Mouse (Mus musculus): ENCODE results near the gene Otop2. TPM values are rescaled to one million over a fixed set of nuclear protein-coding genes. Genes with fewer than 3 reads are reported as not detected.
A peak's percentile ranks its signal among the peaks of the same experiment; 100 is the strongest.

Otop2 gene
- polyA plus RNA-seq, 1 experiment from 2014 or later, result 1.9 TPM

GRCm38 (mm10) chr11:115267061-115267883 is 39.7 kb upstream of the Otop2 start, which contains the start of gene Grin2c:
Gene Grin2c, minus strand, starts transcription at chr11:115267243.
- Histone ChIP-seq H3K4me2 (ENCODE audit: low read depth, low read length) (peak within 1 kb of the TSS; percentile 52), H3K9me3 (replicated peaks; ENCODE audit: control insufficient read depth, low read length) (no peaks in the 10 kb centered on the region), H3K27ac (ENCODE audit: low read length) (no peak within 1 kb of the TSS), H3K9ac (ENCODE audit: low read length) (no peak within 1 kb of the TSS), H3K4me1 (ENCODE audit: control insufficient read depth, insufficient read depth, low read length) (peaks cover 15% of the 10 kb centered on the region), H3K27me3 (ENCODE audit: control insufficient read depth, insufficient read depth, low read length) (peaks cover 66% of the 10 kb centered on the region), H3K4me3 (replicated peaks; ENCODE audit: low read length) (peak within 1 kb of the TSS; percentile 35), H3K36me3 (ENCODE audit: control insufficient read depth, insufficient read depth, low read length) (no peaks in the 10 kb centered on the region)
- no peak for ATAC-seq (ENCODE audit: insufficient read depth, low FRiP score)
- WGBS, result 6% methylated on average over 50 of the region's 50 CpGs

GRCm38 (mm10) chr11:115267958-115268357 is 39.0 kb upstream of the Otop2 start:
- 78% methylated on average over 11 of the region's 11 CpGs for WGBS

GRCm38 (mm10) chr11:115269330-115270066 is 37.5 kb upstream of the Otop2 start:
- Histone ChIP-seq H3K4me3 (replicated peaks; ENCODE audit: low read length) (no peak overlapping the region), H3K4me2 (ENCODE audit: low read depth, low read length) (no peak overlapping the region), H3K9ac (ENCODE audit: low read length) (no peak overlapping the region), H3K4me1 (ENCODE audit: control insufficient read depth, insufficient read depth, low read length) (peaks cover 15% of the 10 kb centered on the region), H3K9me3 (replicated peaks; ENCODE audit: control insufficient read depth, low read length) (no peaks in the 10 kb centered on the region), H3K27ac (ENCODE audit: low read length) (no peak overlapping the region), H3K27me3 (ENCODE audit: control insufficient read depth, insufficient read depth, low read length) (peaks cover 47% of the 10 kb centered on the region), H3K36me3 (ENCODE audit: control insufficient read depth, insufficient read depth, low read length) (no peaks in the 10 kb centered on the region)
- 87% methylated on average over 27 of the region's 27 CpGs for WGBS
- no peak for ATAC-seq (ENCODE audit: insufficient read depth, low FRiP score)

More at GRCm38 (mm10) chr11:115267958-115268357, 39.0 kb upstream of the Otop2 start:
- Histone ChIP-seq H3K27me3 (ENCODE audit: control insufficient read depth, insufficient read depth, low read length) (peaks cover 59% of the 10 kb centered on the region), H3K36me3 (ENCODE audit: control insufficient read depth, insufficient read depth, low read length) (no peaks in the 10 kb centered on the region), H3K4me2 (ENCODE audit: low read depth, low read length) (no peak overlapping the region), H3K4me3 (replicated peaks; ENCODE audit: low read length) (no peak overlapping the region), H3K9me3 (replicated peaks; ENCODE audit: control insufficient read depth, low read length) (no peaks in the 10 kb centered on the region), H3K27ac (ENCODE audit: low read length) (no peak overlapping the region), H3K9ac (ENCODE audit: low read length) (no peak overlapping the region), H3K4me1 (ENCODE audit: control insufficient read depth, insufficient read depth, low read length) (peaks cover 15% of the 10 kb centered on the region)
- ATAC-seq (ENCODE audit: insufficient read depth, low FRiP score), result no peak

GRCm38 (mm10) chr11:115270148-115270861 is 36.7 kb upstream of the Otop2 start:
- no peak overlapping the region for H3K4me2 ChIP-seq (ENCODE audit: low read depth, low read length)
- no peaks in the 10 kb centered on the region for H3K9me3 ChIP-seq (replicated peaks; ENCODE audit: control insufficient read depth, low read length)
- no peaks in the 10 kb centered on the region for H3K36me3 ChIP-seq (ENCODE audit: control insufficient read depth, insufficient read depth, low read length)
- peaks cover 12% of the 10 kb centered on the region for H3K4me1 ChIP-seq (ENCODE audit: control insufficient read depth, insufficient read depth, low read length)
- no peak overlapping the region for H3K4me3 ChIP-seq (replicated peaks; ENCODE audit: low read length)
- peak; percentile 5; the same call in 1 of the 2 replicates for ATAC-seq (ENCODE audit: insufficient read depth, low FRiP score)
- WGBS, result 30% methylated on average over 19 of the region's 19 CpGs
- H3K27me3 ChIP-seq (ENCODE audit: control insufficient read depth, insufficient read depth, low read length), result peaks cover 39% of the 10 kb centered on the region
- no peak overlapping the region for H3K27ac ChIP-seq (ENCODE audit: low read length)
- H3K9ac ChIP-seq (ENCODE audit: low read length), result peak overlapping the region; percentile 16; the same call in 1 of the 2 replicates

GRCm38 (mm10) chr11:115271052-115271451 is 35.9 kb upstream of the Otop2 start:
- Histone ChIP-seq H3K27me3 (ENCODE audit: control insufficient read depth, insufficient read depth, low read length) (peaks cover 32% of the 10 kb centered on the region), H3K27ac (ENCODE audit: low read length) (no peak overlapping the region), H3K4me3 (replicated peaks; ENCODE audit: low read length) (no peak overlapping the region), H3K36me3 (ENCODE audit: control insufficient read depth, insufficient read depth, low read length) (no peaks in the 10 kb centered on the region), H3K4me2 (ENCODE audit: low read depth, low read length) (no peak overlapping the region), H3K4me1 (ENCODE audit: control insufficient read depth, insufficient read depth, low read length) (peaks cover 14% of the 10 kb centered on the region), H3K9me3 (replicated peaks; ENCODE audit: control insufficient read depth, low read length) (no peaks in the 10 kb centered on the region), H3K9ac (ENCODE audit: low read length) (no peak overlapping the region)
- ATAC-seq (ENCODE audit: insufficient read depth, low FRiP score), result no peak
- WGBS, result 78% methylated on average over 9 of the region's 9 CpGs

GRCm38 (mm10) chr11:115271481-115271880 is 35.5 kb upstream of the Otop2 start:
- Histone ChIP-seq H3K27ac (ENCODE audit: low read length) (no peak overlapping the region), H3K27me3 (ENCODE audit: control insufficient read depth, insufficient read depth, low read length) (peaks cover 28% of the 10 kb centered on the region), H3K36me3 (ENCODE audit: control insufficient read depth, insufficient read depth, low read length) (no peaks in the 10 kb centered on the region), H3K9ac (ENCODE audit: low read length) (no peak overlapping the region), H3K4me1 (ENCODE audit: control insufficient read depth, insufficient read depth, low read length) (peaks cover 18% of the 10 kb centered on the region), H3K4me2 (ENCODE audit: low read depth, low read length) (no peak overlapping the region), H3K4me3 (replicated peaks; ENCODE audit: low read length) (no peak overlapping the region), H3K9me3 (replicated peaks; ENCODE audit: control insufficient read depth, low read length) (no peaks in the 10 kb centered on the region)
- no peak for ATAC-seq (ENCODE audit: insufficient read depth, low FRiP score)
- 64% methylated on average over 10 of the region's 10 CpGs for WGBS

GRCm38 (mm10) chr11:115272894-115273498 is 34.0 kb upstream of the Otop2 start:
- Histone ChIP-seq H3K4me3 (replicated peaks; ENCODE audit: low read length) (no peak overlapping the region), H3K27ac (ENCODE audit: low read length) (no peak overlapping the region)

GRCm38 (mm10) chr11:115273735-115274134 is 33.2 kb upstream of the Otop2 start:
- Histone ChIP-seq H3K9ac (ENCODE audit: low read length) (0 out of 2 replicates have a peak overlapping the region, but pooled peaks have one; percentile 11), H3K27ac (ENCODE audit: low read length) (no peak overlapping the region), H3K4me3 (replicated peaks; ENCODE audit: low read length) (no peak overlapping the region), H3K4me2 (ENCODE audit: low read depth, low read length) (no peak overlapping the region), H3K36me3 (ENCODE audit: control insufficient read depth, insufficient read depth, low read length) (no peaks in the 10 kb centered on the region), H3K4me1 (ENCODE audit: control insufficient read depth, insufficient read depth, low read length) (peaks cover 11% of the 10 kb centered on the region; the same call in 1 of the 2 replicates), H3K9me3 (replicated peaks; ENCODE audit: control insufficient read depth, low read length) (no peaks in the 10 kb centered on the region), H3K27me3 (ENCODE audit: control insufficient read depth, insufficient read depth, low read length) (peaks cover 6% of the 10 kb centered on the region; the same call in 1 of the 2 replicates)
- ATAC-seq (ENCODE audit: insufficient read depth, low FRiP score), result no peak
- WGBS, result 57% methylated on average over 7 of the region's 7 CpGs

More at GRCm38 (mm10) chr11:115272894-115273498, 34.0 kb upstream of the Otop2 start:
- no peak overlapping the region for H3K9ac ChIP-seq (ENCODE audit: low read length)
- no peaks in the 10 kb centered on the region for H3K9me3 ChIP-seq (replicated peaks; ENCODE audit: control insufficient read depth, low read length)
- H3K4me2 ChIP-seq (ENCODE audit: low read depth, low read length), result no peak overlapping the region
- no peak for ATAC-seq (ENCODE audit: insufficient read depth, low FRiP score)
- H3K27me3 ChIP-seq (ENCODE audit: control insufficient read depth, insufficient read depth, low read length), result peaks cover 12% of the 10 kb centered on the region
- H3K36me3 ChIP-seq (ENCODE audit: control insufficient read depth, insufficient read depth, low read length), result no peaks in the 10 kb centered on the region
- peaks cover 11% of the 10 kb centered on the region; the same call in 1 of the 2 replicates for H3K4me1 ChIP-seq (ENCODE audit: control insufficient read depth, insufficient read depth, low read length)
- WGBS, result 72% methylated on average over 10 of the region's 10 CpGs

Measured in stomach, embryonic 16.5 days (tissue).